Comparison of ENCODE assay signal across 7 mouse cellular contexts in the genomic region with DNA sequence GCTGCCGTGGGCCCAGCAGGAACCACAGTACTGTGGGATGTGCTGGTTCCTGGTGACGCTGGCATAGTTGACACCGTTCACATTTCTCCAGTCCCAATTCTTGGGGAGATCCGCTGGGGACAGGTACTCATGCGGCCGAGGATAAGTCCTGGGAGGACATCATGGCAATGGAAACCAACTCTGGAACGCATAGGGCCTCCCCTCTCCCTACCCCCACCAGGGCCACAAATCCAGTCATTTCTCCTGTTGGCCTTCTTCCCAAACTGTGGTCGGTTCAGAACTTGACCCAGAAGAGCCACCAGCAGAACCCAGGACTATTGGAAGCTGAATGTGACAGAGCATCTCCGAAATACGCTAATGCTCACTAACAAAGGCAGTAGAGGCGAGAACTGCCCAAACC. TPM values are rescaled to one million over a fixed set of nuclear protein-coding genes. Genes with fewer than 3 reads are reported as not detected.
DNase-seq lines count a peak whose midpoint lies in the region; ATAC-seq and TF ChIP-seq lines count a peak whose summit lies in the region.

No protein-coding gene starts in this region.

- no peak for TF ChIP-seq CTCF in lung, adult 2 months (IDR thresholded peaks at IDR 0.05; ENCODE audit: insufficient read depth, low read length)

- peaks cover 7% of the 10 kb centered on the region for H3K4me1 ChIP-seq in lung, adult 2 months (ENCODE audit: control insufficient read depth, insufficient read depth, low read length)
- peaks cover 12% of the 10 kb centered on the region; the same call in 1 of the 2 replicates for H3K4me1 ChIP-seq in embryonic facial prominence, embryonic 14.5 days (ENCODE audit: control insufficient read depth, insufficient read depth, low read length)
- H3K4me1 ChIP-seq in intestine, embryonic 14.5 days (replicated peaks; ENCODE audit: control insufficient read depth, insufficient read depth, low read length): peaks cover 15% of the 10 kb centered on the region
- peaks cover 21% of the 10 kb centered on the region for H3K4me1 ChIP-seq in neural tube, embryonic 13.5 days (replicated peaks)

- peak; percentile 22 for DNase-seq in lung, adult 2 months
- no peak for DNase-seq in lung, adult 18-20 months
- no peak for DNase-seq in embryonic facial prominence, embryonic 14.5 days (ENCODE audit: low spot score)
- DNase-seq in intestine, embryonic 14.5 days (ENCODE audit: low spot score): no peak
- DNase-seq in frontal cortex, postnatal 10 days (ENCODE audit: low spot score in 2 of 2): no peak
- DNase-seq in adrenal gland, adult 18-20 months (ENCODE audit: low spot score in 2 of 2): no peak

- H3K9me3 ChIP-seq in embryonic facial prominence, embryonic 14.5 days (ENCODE audit: control insufficient read depth, low read length): no peaks in the 10 kb centered on the region
- H3K9me3 ChIP-seq in intestine, embryonic 14.5 days (ENCODE audit: control insufficient read depth, low read length): no peaks in the 10 kb centered on the region
- no peaks in the 10 kb centered on the region for H3K9me3 ChIP-seq in neural tube, embryonic 13.5 days

- H3K36me3 ChIP-seq in embryonic facial prominence, embryonic 14.5 days (ENCODE audit: control insufficient read depth, insufficient read depth, low read length): peaks cover 12% of the 10 kb centered on the region; the same call in 1 of the 2 replicates
- peaks cover 13% of the 10 kb centered on the region; the same call in 1 of the 2 replicates for H3K36me3 ChIP-seq in intestine, embryonic 14.5 days (ENCODE audit: control insufficient read depth, insufficient read depth, low read length)
- no peaks in the 10 kb centered on the region for H3K36me3 ChIP-seq in neural tube, embryonic 13.5 days

- no peak; the same call in 1 of the 2 replicates for ATAC-seq in embryonic facial prominence, embryonic 14.5 days (ENCODE audit: low read depth)
- ATAC-seq in intestine, embryonic 14.5 days (replicated peaks; ENCODE audit: low FRiP score, low TSS enrichment, low read depth): no peak
- ATAC-seq in neural tube, embryonic 13.5 days (ENCODE audit: low read depth): peak; percentile 11; the same call in 1 of the 2 replicates

- H3K4me3 ChIP-seq in lung, adult 2 months (replicated peaks; ENCODE audit: extremely low read depth, low read depth, low read length): peak overlapping the region; percentile 70
- H3K4me3 ChIP-seq in embryonic facial prominence, embryonic 14.5 days (ENCODE audit: low read depth, low read length): peak overlapping the region; percentile 51
- H3K4me3 ChIP-seq in intestine, embryonic 14.5 days (ENCODE audit: low read depth, low read length): peak overlapping the region; percentile 58
- H3K4me3 ChIP-seq in neural tube, embryonic 13.5 days: peak overlapping the region; percentile 53

- peak overlapping the region; percentile 64 for H3K9ac ChIP-seq in embryonic facial prominence, embryonic 14.5 days (ENCODE audit: low read depth, low read length)
- peak overlapping the region; percentile 38 for H3K9ac ChIP-seq in intestine, embryonic 14.5 days (ENCODE audit: low read length)
- peak overlapping the region; percentile 71 for H3K9ac ChIP-seq in neural tube, embryonic 13.5 days

- H3K27ac ChIP-seq in embryonic facial prominence, embryonic 14.5 days (replicated peaks; ENCODE audit: low read depth, low read length): no peak overlapping the region; the same call in 1 of the 2 replicates
- H3K27ac ChIP-seq in intestine, embryonic 14.5 days (ENCODE audit: low read depth): peak overlapping the region; percentile 10; the same call in 1 of the 2 replicates
- H3K27ac ChIP-seq in neural tube, embryonic 13.5 days (replicated peaks): 0 out of 2 replicates have a peak overlapping the region, but pooled peaks have one; percentile 7

- no peak for TF ChIP-seq POLR2A in lung, adult 2 months (IDR thresholded peaks at IDR 0.05; ENCODE audit: borderline replicate concordance, extremely low read depth, low read depth, low read length)

- peak overlapping the region; percentile 71 for H3K4me2 ChIP-seq in embryonic facial prominence, embryonic 14.5 days (ENCODE audit: low read depth, low read length)
- H3K4me2 ChIP-seq in intestine, embryonic 14.5 days (ENCODE audit: low read length): peak overlapping the region; percentile 82
- peak overlapping the region; percentile 73 for H3K4me2 ChIP-seq in neural tube, embryonic 13.5 days

- no peaks in the 10 kb centered on the region for H3K27me3 ChIP-seq in embryonic facial prominence, embryonic 14.5 days (replicated peaks; ENCODE audit: control insufficient read depth, insufficient read depth, low read length)
- no peaks in the 10 kb centered on the region for H3K27me3 ChIP-seq in intestine, embryonic 14.5 days (replicated peaks; ENCODE audit: control insufficient read depth, insufficient read depth, low read length)
- H3K27me3 ChIP-seq in neural tube, embryonic 13.5 days: no peaks in the 10 kb centered on the region

- 60% methylated on average over 11 of the region's 11 CpGs for WGBS in lung, adult 2 months
- WGBS in embryonic facial prominence, embryonic 14.5 days: 69% methylated on average over 11 of the region's 11 CpGs
- 68% methylated on average over 11 of the region's 11 CpGs for WGBS in intestine, embryonic 14.5 days
- WGBS in neural tube, embryonic 13.5 days: 61% methylated on average over 11 of the region's 11 CpGs

RNA-seq across cellular contexts. Expression of a gene that starts 0.7 kb away (rescaled TPM):
- polyA plus RNA-seq in lung, adult 2 months (2012; rRNA removed): 229 and 251 TPM in 2 replicates
- polyA plus RNA-seq in embryonic facial prominence, embryonic 14.5 days (2014; fragmentation: Nextera tagmentation; extraction: Ambion mirVana): 202 and 210 TPM in 2 replicates
- polyA plus RNA-seq in intestine, embryonic 14.5 days (2014; fragmentation: Nextera tagmentation; extraction: Ambion mirVana): 191 and 207 TPM in 2 replicates
- polyA plus RNA-seq in neural tube, embryonic 13.5 days (2015; fragmentation: Nextera tagmentation; extraction: Ambion mirVana): 89.8 and 93.7 TPM in 2 replicates
- 100 to 1,000 TPM; 193 to 196 TPM for total RNA-seq in adrenal gland, adult 18-20 months (2021)

RNA-seq across cellular contexts. Expression of a gene that starts 12.3 kb away (rescaled TPM):
- polyA plus RNA-seq in lung, adult 2 months (2012; rRNA removed): 17.4 and 38.3 TPM in 2 replicates
- 1.6 and 2.9 TPM in 2 replicates for polyA plus RNA-seq in embryonic facial prominence, embryonic 14.5 days (2014; fragmentation: Nextera tagmentation; extraction: Ambion mirVana)
- polyA plus RNA-seq in intestine, embryonic 14.5 days (2014; fragmentation: Nextera tagmentation; extraction: Ambion mirVana): 1.9 and 2.6 TPM in 2 replicates
- 1.3 and 2.2 TPM in 2 replicates for polyA plus RNA-seq in neural tube, embryonic 13.5 days (2015; fragmentation: Nextera tagmentation; extraction: Ambion mirVana)
- total RNA-seq in adrenal gland, adult 18-20 months (2021): 1 to 10 TPM in 1 of 2 experiments, under 1 TPM in 1; 0.86 to 3.1 TPM

RNA-seq across cellular contexts. Expression of a gene that starts 22.6 kb away (rescaled TPM):
- polyA plus RNA-seq in lung, adult 2 months (2012; rRNA removed): 37.7 and 44.9 TPM in 2 replicates
- polyA plus RNA-seq in embryonic facial prominence, embryonic 14.5 days (2014; fragmentation: Nextera tagmentation; extraction: Ambion mirVana): 107 and 119 TPM in 2 replicates
- polyA plus RNA-seq in intestine, embryonic 14.5 days (2014; fragmentation: Nextera tagmentation; extraction: Ambion mirVana): 108 and 121 TPM in 2 replicates
- polyA plus RNA-seq in neural tube, embryonic 13.5 days (2015; fragmentation: Nextera tagmentation; extraction: Ambion mirVana): 97.4 and 100 TPM in 2 replicates
- 10 to 100 TPM; 47.1 to 55.3 TPM for total RNA-seq in adrenal gland, adult 18-20 months (2021)

RNA-seq across cellular contexts. Expression of a gene that starts 25.7 kb away (rescaled TPM):
- 238 and 290 TPM in 2 replicates for polyA plus RNA-seq in lung, adult 2 months (2012; rRNA removed)
- 834 and 939 TPM in 2 replicates for polyA plus RNA-seq in embryonic facial prominence, embryonic 14.5 days (2014; fragmentation: Nextera tagmentation; extraction: Ambion mirVana)
- polyA plus RNA-seq in intestine, embryonic 14.5 days (2014; fragmentation: Nextera tagmentation; extraction: Ambion mirVana): 891 and 949 TPM in 2 replicates
- polyA plus RNA-seq in neural tube, embryonic 13.5 days (2015; fragmentation: Nextera tagmentation; extraction: Ambion mirVana): 736 and 807 TPM in 2 replicates
- 100 to 1,000 TPM; 546 to 718 TPM for total RNA-seq in adrenal gland, adult 18-20 months (2021)

RNA-seq across cellular contexts. Expression of a gene that starts 34.7 kb away (rescaled TPM):
- polyA plus RNA-seq in lung, adult 2 months (2012; rRNA removed): 21.8 and 29.7 TPM in 2 replicates
- polyA plus RNA-seq in embryonic facial prominence, embryonic 14.5 days (2014; fragmentation: Nextera tagmentation; extraction: Ambion mirVana): 116 and 132 TPM in 2 replicates
- 114 and 120 TPM in 2 replicates for polyA plus RNA-seq in intestine, embryonic 14.5 days (2014; fragmentation: Nextera tagmentation; extraction: Ambion mirVana)
- polyA plus RNA-seq in neural tube, embryonic 13.5 days (2015; fragmentation: Nextera tagmentation; extraction: Ambion mirVana): 103 and 107 TPM in 2 replicates
- total RNA-seq in adrenal gland, adult 18-20 months (2021): 100 to 1,000 TPM; 118 to 119 TPM
